Mouse (Mus musculus) stomach, embryonic 16.5 days (tissue): Measurements from ENCODE around the gene Elovl5. TPM values are rescaled to one million over a fixed set of nuclear protein-coding genes. Genes with fewer than 3 reads are reported as not detected.

Experiments used
- ATAC-seq: fragments of 200-750 bp; cut with Nextera tagmentation; 2 replicates; pipeline ENCODE4 v1.8.0; 2017; ENCODE audit warnings: moderate number of reproducible peaks, moderate TSS enrichment; ENCODE audit not compliant: insufficient read depth, low FRiP score
- H3K27ac ChIP-seq: fragments of 300-500 bp; sonication (generic); 2 replicates; pipeline ENCODE4 v1.5.1; 2014; ENCODE audit warnings: low read length
- H3K27me3 ChIP-seq: fragments of 300-500 bp; sonication (generic); 2 replicates; pipeline ENCODE4 v1.6.1; 2014; ENCODE audit warnings: low read length, control low read depth, mixed read lengths; ENCODE audit not compliant: control insufficient read depth, insufficient read depth
- H3K36me3 ChIP-seq: fragments of 300-500 bp; sonication (generic); 2 replicates; pipeline ENCODE4 v1.6.1; 2014; ENCODE audit warnings: low read length; ENCODE audit not compliant: control insufficient read depth, insufficient read depth
- H3K4me1 ChIP-seq: fragments of 300-500 bp; sonication (generic); 2 replicates; pipeline ENCODE4 v1.6.1; 2014; ENCODE audit warnings: low read length, control low read depth, mixed read lengths; ENCODE audit not compliant: control insufficient read depth, insufficient read depth
- H3K4me2 ChIP-seq: fragments of 300-500 bp; sonication (generic); 2 replicates; pipeline ENCODE4 v1.6.1; 2014; ENCODE audit warnings: low read depth, low read length, mixed read lengths
- H3K4me3 ChIP-seq: fragments of 300-500 bp; sonication (generic); replicated peaks from 2 replicates; pipeline ENCODE4 v1.5.1; 2014; ENCODE audit warnings: mild to moderate bottlenecking, low read length
- H3K9ac ChIP-seq: fragments of 300-500 bp; sonication (generic); 2 replicates; pipeline ENCODE4 v1.6.1; 2014; ENCODE audit warnings: low read length
- H3K9me3 ChIP-seq: fragments of 300-500 bp; sonication (generic); replicated peaks from 2 replicates; pipeline ENCODE4 v1.6.1; 2016; ENCODE audit warnings: low read length, control low read depth; ENCODE audit not compliant: control insufficient read depth
- WGBS: fragments of 180-500 bp; shearing (Covaris S2); extraction: QIAGEN DNeasy Blood & Tissue Kit; methylation state at CpG from one replicate; pipeline ENCODE4 v1.1.7; 2014; 5-methylcytosine and 5-hydroxymethylcytosine counted together
- polyA plus RNA-seq: library from polyadenylated mRNA; unstranded; fragments of >200 nt; fragmentation: Nextera tagmentation; extraction: Ambion mirVana; gene quantifications from 2 replicates; pipeline ENCODE4 v1.2.1, GENCODE M21; 2015

Elovl5 gene
- polyA plus RNA-seq, 1 experiment from 2014 or later: 67.6 TPM

DNA sequence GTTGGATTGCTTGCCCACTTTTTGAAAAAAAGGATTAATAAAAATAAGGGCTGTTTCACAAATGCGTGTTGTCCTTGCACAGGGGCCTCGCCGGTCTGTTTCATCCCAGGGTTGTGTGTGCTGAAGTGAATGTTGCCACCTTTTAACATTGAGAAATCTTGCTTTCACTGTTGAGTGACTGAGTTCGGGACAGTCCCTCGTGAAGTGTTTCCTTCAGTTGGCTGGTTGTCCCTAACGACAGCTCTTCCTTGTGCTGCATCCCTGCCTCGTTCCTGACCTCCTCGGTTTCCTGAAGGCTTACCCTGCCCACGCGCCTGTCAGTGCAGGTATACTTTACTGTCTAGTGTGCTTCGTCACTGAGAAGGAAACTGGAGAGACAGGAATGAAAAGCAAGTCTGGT is 20.7 kb downstream of the Elovl5 start:
- ATAC-seq: no peak
- no peak overlapping the region for H3K27ac ChIP-seq
- WGBS: 68% methylated on average over 11 of the region's 11 CpGs

DNA sequence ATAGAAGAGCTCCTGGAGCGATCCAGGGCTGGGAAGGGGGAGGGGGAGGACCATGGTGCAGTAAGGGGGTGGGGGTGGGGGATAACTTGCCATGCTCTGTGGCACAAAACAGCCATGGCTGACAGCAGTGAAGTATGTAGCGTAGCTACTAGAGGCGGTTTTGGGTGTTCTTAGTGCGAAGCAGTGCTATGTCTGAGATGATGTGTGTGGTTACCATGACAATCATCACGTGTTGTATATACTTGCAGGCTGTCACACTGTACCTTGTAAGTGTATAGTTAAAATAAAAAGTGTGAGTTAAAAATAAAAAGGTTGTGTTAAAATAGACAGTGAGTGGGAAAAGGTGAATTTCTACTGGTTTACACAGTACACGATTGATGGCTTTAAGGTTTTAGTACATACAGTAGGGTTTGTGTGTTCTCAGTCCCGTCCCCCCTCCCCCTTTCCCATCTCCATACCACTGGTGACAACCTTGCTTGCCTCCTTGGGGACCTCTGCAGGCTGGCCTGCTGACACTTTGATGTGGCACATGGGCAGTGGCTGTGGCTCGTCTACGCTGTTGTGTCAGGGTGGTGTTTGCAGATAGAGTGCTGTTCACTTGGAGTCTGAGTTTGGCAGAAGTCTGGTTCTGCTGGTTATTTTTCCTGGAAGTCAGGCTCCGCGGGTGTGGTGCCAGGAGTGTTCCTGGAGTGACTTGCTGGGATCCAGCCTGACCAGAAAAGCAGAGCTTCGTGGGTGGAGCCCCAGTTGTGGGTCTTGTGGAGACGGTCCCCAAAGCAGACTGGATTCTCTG is 21.8 kb downstream of the Elovl5 start:
- peak; percentile 62 for ATAC-seq
- WGBS: 43% methylated on average over 13 of the region's 13 CpGs
- Histone ChIP-seq H3K36me3 (no peaks in the 10 kb centered on the region), H3K27ac (peak overlapping the region; percentile 75), H3K9ac (peak overlapping the region; percentile 38; the same call in 1 of the 2 replicates), H3K4me2 (peak overlapping the region; percentile 33), H3K27me3 (no peaks in the 10 kb centered on the region), H3K4me3 (no peak overlapping the region), H3K4me1 (peaks cover 32% of the 10 kb centered on the region), H3K9me3 (no peaks in the 10 kb centered on the region)

More for the DNA sequence above, 20.7 kb downstream of the Elovl5 start:
- H3K9ac ChIP-seq: no peak overlapping the region
- H3K4me2 ChIP-seq: no peak overlapping the region
- H3K36me3 ChIP-seq: no peaks in the 10 kb centered on the region
- H3K4me1 ChIP-seq: peaks cover 32% of the 10 kb centered on the region
- no peaks in the 10 kb centered on the region for H3K27me3 ChIP-seq
- no peak overlapping the region for H3K4me3 ChIP-seq
- no peaks in the 10 kb centered on the region for H3K9me3 ChIP-seq

DNA sequence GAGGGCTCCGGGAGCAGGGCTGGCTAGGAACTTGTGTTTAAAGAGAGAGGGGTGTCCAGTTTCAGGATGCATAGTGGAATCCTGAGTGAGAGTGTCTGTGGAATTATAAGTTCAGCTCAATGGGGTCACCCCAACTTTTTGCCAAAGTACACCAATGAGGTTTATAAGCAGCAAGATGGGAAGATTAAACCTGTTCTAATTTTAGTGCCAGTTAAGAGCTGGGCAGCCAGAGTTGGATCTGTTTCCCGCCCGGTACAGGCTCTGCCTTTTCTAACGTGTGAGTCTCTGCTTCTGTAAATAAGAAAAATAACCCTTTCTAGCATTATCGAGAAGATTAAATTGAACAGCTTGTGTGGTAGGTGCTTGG is 22.4 kb downstream of the Elovl5 start:
- no peak for ATAC-seq
- Histone ChIP-seq H3K27ac (peak overlapping the region; percentile 75), H3K9ac (peak overlapping the region; percentile 38; the same call in 1 of the 2 replicates), H3K36me3 (no peaks in the 10 kb centered on the region), H3K9me3 (no peaks in the 10 kb centered on the region), H3K4me2 (peak overlapping the region; percentile 33), H3K4me1 (peaks cover 32% of the 10 kb centered on the region), H3K27me3 (no peaks in the 10 kb centered on the region), H3K4me3 (no peak overlapping the region)
- WGBS: 39% methylated on average over 5 of the region's 5 CpGs

DNA sequence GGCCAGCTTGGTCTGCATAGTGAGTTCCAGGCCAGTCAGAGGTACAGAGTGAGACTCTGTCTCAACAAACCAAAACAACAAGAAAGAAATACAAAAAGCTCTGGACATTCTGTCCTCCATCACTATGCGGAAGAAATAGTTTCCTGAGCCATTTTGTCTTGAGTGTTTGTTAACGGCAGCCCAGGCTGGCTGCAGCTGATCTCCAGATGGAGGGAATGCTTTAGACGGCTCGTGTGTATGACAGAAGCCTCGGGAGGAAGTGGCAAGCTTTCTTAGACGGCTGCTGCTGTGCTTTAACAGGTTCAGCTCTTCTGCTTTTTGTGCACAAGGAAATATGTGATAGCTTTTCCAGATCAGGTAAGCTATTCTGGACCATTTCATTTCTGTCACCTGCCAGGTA is 23.9 kb downstream of the Elovl5 start:
- H3K4me2 ChIP-seq: no peak overlapping the region
- H3K36me3 ChIP-seq: no peaks in the 10 kb centered on the region
- H3K9me3 ChIP-seq: no peaks in the 10 kb centered on the region
- no peak overlapping the region for H3K27ac ChIP-seq
- no peak overlapping the region for H3K4me3 ChIP-seq
- no peak overlapping the region for H3K9ac ChIP-seq
- 36% methylated on average over 6 of the region's 6 CpGs for WGBS
- no peak for ATAC-seq
- no peaks in the 10 kb centered on the region for H3K27me3 ChIP-seq
- H3K4me1 ChIP-seq: peaks cover 32% of the 10 kb centered on the region

DNA sequence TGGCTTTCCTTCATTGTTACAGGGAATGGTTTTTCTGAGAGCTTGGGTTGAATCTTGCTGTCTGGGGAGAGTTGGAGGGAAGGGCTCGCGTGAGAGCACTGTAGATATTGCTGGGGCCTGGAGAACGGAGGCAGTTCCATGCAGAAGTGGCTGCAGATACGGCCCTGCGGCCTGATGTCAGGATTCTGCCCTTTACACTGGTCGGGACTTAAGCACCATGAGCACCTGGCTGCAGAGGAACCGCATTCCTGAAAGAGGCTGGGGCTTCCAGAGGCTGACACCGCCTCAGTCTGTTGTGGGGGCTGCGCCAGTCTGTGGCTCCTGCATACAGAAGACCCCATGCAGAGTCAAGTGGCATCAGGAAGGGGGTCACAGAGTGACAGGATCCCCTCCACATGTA is 24.7 kb downstream of the Elovl5 start:
- H3K27ac ChIP-seq: no peak overlapping the region
- no peak for ATAC-seq
- no peaks in the 10 kb centered on the region for H3K36me3 ChIP-seq
- no peak overlapping the region for H3K9ac ChIP-seq
- H3K27me3 ChIP-seq: no peaks in the 10 kb centered on the region
- no peak overlapping the region for H3K4me3 ChIP-seq
- no peak overlapping the region for H3K4me2 ChIP-seq
- 65% methylated on average over 9 of the region's 9 CpGs for WGBS
- no peaks in the 10 kb centered on the region for H3K9me3 ChIP-seq
- H3K4me1 ChIP-seq: peaks cover 37% of the 10 kb centered on the region

DNA sequence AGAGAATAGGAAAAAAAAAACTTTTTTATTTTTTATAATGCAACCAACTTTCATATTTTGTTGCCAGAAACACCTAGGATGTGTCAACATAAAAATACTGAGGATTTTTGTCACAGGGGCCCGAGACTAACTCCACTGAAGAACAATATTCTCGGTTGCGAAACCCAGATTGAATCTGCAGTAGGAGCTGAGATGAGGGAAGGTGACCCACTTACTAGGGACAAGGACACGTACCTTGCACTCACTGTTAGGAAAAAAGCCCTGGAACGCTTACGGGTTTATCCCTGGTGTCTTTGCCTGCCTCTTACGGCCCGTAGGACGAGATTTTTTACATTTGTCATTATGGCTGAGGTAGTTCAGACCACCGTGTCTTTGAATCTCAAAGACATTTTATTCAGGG is 25.2 kb downstream of the Elovl5 start:
- no peak for ATAC-seq
- Histone ChIP-seq H3K9me3 (no peaks in the 10 kb centered on the region), H3K9ac (no peak overlapping the region), H3K36me3 (no peaks in the 10 kb centered on the region), H3K4me2 (no peak overlapping the region), H3K27me3 (no peaks in the 10 kb centered on the region), H3K4me3 (no peak overlapping the region), H3K4me1 (peaks cover 32% of the 10 kb centered on the region), H3K27ac (no peak overlapping the region)
- 81% methylated on average over 10 of the region's 10 CpGs for WGBS

DNA sequence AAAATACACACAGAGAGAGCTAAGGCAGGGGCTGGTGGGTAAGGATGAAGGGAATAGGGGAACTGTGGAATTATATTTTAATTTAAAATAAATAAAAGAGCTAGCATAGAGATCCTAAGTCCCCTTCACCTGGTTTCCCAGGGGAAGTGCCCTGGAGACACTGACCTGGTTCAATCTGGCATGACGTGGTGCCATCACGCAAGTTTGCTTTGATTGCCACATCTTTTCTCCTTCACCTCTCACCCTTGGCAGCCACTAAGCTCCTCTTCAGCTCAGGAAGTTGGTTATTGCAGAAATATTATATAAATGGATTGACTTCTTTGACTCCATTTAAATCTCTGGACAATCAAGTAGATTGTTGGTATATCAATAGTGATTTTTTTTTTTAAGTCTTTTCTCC is 26.2 kb downstream of the Elovl5 start:
- Histone ChIP-seq H3K36me3 (no peaks in the 10 kb centered on the region), H3K9ac (no peak overlapping the region), H3K4me2 (no peak overlapping the region), H3K4me1 (peaks cover 31% of the 10 kb centered on the region), H3K4me3 (no peak overlapping the region), H3K9me3 (no peaks in the 10 kb centered on the region), H3K27ac (no peak overlapping the region), H3K27me3 (no peaks in the 10 kb centered on the region)
- WGBS: 86% methylated on average over 2 of the region's 2 CpGs
- ATAC-seq: no peak

DNA sequence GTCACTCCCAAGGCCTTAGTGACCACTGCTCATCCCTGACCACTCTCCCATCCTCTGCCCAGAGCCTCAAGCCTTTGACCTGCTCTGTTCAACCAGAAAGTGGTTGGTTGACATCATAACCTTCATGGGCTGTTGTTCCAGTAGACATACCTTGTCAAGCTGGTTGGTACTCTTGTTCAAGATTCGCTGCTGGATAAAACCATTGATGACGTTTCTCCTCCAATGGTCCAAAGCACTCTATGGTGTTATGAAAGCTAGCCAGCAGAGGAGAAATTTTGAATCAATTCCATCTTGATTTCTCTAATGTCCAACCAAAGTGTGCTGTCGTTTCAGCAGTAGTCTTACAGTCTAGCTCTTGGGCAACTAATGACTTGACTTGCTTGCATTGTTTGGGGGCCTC is 27.0 kb downstream of the Elovl5 start:
- H3K27me3 ChIP-seq: no peaks in the 10 kb centered on the region
- H3K27ac ChIP-seq: no peak overlapping the region
- no peak overlapping the region for H3K9ac ChIP-seq
- no peak for ATAC-seq
- no peaks in the 10 kb centered on the region for H3K9me3 ChIP-seq
- no peaks in the 10 kb centered on the region for H3K36me3 ChIP-seq
- 89% methylated on average over 3 of the region's 3 CpGs for WGBS
- no peak overlapping the region for H3K4me2 ChIP-seq
- no peak overlapping the region for H3K4me3 ChIP-seq
- H3K4me1 ChIP-seq: peaks cover 23% of the 10 kb centered on the region

DNA sequence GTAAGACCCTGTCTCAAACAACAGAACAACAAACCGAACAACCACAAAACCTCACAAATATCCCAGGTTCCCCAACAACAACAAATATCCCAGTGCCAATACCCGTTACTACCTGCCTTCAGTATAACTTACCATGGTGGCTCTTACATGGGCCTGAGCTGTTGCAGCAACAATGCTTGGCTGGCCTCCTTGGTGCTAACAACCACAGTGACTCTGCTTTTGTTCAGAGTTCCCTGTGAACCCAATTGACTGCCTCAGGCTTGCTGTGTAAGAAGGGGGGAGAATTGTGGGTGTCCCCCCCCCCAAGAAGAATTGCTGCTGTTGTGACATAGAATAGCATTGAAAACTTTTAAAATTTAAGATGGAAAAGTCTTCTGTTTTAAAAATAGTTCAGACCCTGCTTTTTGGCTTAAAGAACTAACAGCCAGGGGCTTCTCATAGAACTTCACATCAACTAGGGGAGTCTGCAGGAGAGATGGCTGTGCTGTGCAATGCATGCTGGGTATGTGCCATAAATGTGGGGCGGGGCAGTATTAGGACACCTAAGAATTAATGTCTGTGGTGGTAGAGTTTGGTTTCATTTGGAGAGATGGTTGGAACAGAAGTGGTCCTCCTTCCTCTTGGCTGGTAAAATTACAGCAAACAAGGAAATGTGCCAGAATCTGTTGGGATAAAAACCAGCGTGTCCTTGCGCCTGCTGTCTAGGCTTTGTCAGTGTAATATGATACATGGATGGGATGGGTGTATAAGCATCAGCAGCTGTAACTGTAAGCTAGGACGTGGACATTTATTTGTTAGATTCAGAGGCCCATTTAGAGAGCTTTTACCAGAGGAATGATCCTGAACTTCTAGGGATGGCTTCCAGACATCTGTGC is 28.9 kb downstream of the Elovl5 start:
- Histone ChIP-seq H3K9me3 (no peaks in the 10 kb centered on the region), H3K4me2 (no peak overlapping the region), H3K4me1 (peaks cover 20% of the 10 kb centered on the region), H3K36me3 (no peaks in the 10 kb centered on the region), H3K4me3 (no peak overlapping the region), H3K9ac (no peak overlapping the region), H3K27ac (peak overlapping the region; percentile 27; the same call in 1 of the 2 replicates), H3K27me3 (no peaks in the 10 kb centered on the region)
- 67% methylated on average over 6 of the region's 6 CpGs for WGBS
- peak; percentile 67; the same call in 1 of the 2 replicates for ATAC-seq
